In genomic region chr1:70725655-70726066, GRCm38 (mm10) we compare ENCODE assay signal across 8 mouse cellular contexts. TPM values are rescaled to one million over a fixed set of nuclear protein-coding genes. Genes with fewer than 3 reads are reported as not detected.
DNase-seq lines count a peak whose midpoint lies in the region; ATAC-seq and TF ChIP-seq lines count a peak whose summit lies in the region.

TSS of gene Vwc2l (plus strand) at chr1:70725715.

- no peak for DNase-seq in Patski (ENCODE audit: low read depth, low spot score)
- DNase-seq in adrenal gland, postnatal 10 days: peak; percentile 84
- peak; percentile 39 for DNase-seq in hindlimb bud, embryonic 11.5 days (ENCODE audit: extremely low spot score, low read depth, low spot score)
- peak; percentile 7 for DNase-seq in left cerebral cortex, adult 11 months (ENCODE audit: low spot score)
- peak; percentile 76 for DNase-seq in stomach, postnatal 0 days (ENCODE audit: low spot score)
- no peak for DNase-seq in B cell, adult 2 months

- H3K4me3 ChIP-seq in forebrain, embryonic 12.5 days (replicated peaks): no peak within 1 kb of the TSS; the same call in 1 of the 2 replicates
- H3K4me3 ChIP-seq in midbrain, embryonic 12.5 days: peak within 1 kb of the TSS; percentile 23
- no peak within 1 kb of the TSS for H3K4me3 ChIP-seq in stomach, postnatal 0 days (ENCODE audit: low read depth, low read length)

- no peak for TF ChIP-seq CTCF in Patski (IDR thresholded peaks at IDR 0.05)
- TF ChIP-seq CTCF in stomach, postnatal 0 days (IDR thresholded peaks at IDR 0.05; ENCODE audit: low read depth): no peak; the same call in 1 of the 2 replicates

- H3K27me3 ChIP-seq in Patski: peaks cover 3% of the 10 kb centered on the region
- H3K27me3 ChIP-seq in forebrain, embryonic 12.5 days: no peaks in the 10 kb centered on the region
- H3K27me3 ChIP-seq in midbrain, embryonic 12.5 days: no peaks in the 10 kb centered on the region
- H3K27me3 ChIP-seq in stomach, postnatal 0 days (ENCODE audit: control insufficient read depth, insufficient read depth, low read length): no peaks in the 10 kb centered on the region

- POLR2A ChIA-PET in Patski (lab: Charles Lee): no interaction called here

- no peaks in the 10 kb centered on the region for H3K9me3 ChIP-seq in forebrain, embryonic 12.5 days
- H3K9me3 ChIP-seq in midbrain, embryonic 12.5 days: no peaks in the 10 kb centered on the region
- no peaks in the 10 kb centered on the region for H3K9me3 ChIP-seq in stomach, postnatal 0 days (ENCODE audit: control insufficient read depth, low read length)

- WGBS in forebrain, embryonic 12.5 days: 10% methylated on average over 13 of the region's 13 CpGs
- 8% methylated on average over 13 of the region's 13 CpGs for WGBS in midbrain, embryonic 12.5 days
- WGBS in stomach, postnatal 0 days: 8% methylated on average over 13 of the region's 13 CpGs

- H3K27ac ChIP-seq in forebrain, embryonic 12.5 days: no peak within 1 kb of the TSS
- H3K27ac ChIP-seq in midbrain, embryonic 12.5 days (replicated peaks): no peak within 1 kb of the TSS
- no peak within 1 kb of the TSS for H3K27ac ChIP-seq in stomach, postnatal 0 days (replicated peaks)

- peak within 1 kb of the TSS; percentile 42 for H3K4me2 ChIP-seq in forebrain, embryonic 12.5 days
- peak within 1 kb of the TSS; percentile 40 for H3K4me2 ChIP-seq in midbrain, embryonic 12.5 days (replicated peaks)
- H3K4me2 ChIP-seq in stomach, postnatal 0 days (replicated peaks; ENCODE audit: low read depth): no peak within 1 kb of the TSS

- CTCF ChIA-PET in Patski (lab: Charles Lee): no interaction called here

- TF ChIP-seq EP300 in stomach, postnatal 0 days (optimal IDR thresholded peaks at IDR 0.05): no peak

- peak; percentile 35 for ATAC-seq in Patski
- peak; percentile 82 for ATAC-seq in forebrain, embryonic 12.5 days (ENCODE audit: low FRiP score)
- peak; percentile 82 for ATAC-seq in midbrain, embryonic 12.5 days (ENCODE audit: low FRiP score, low read depth)
- no peak for ATAC-seq in stomach, postnatal 0 days (ENCODE audit: low FRiP score, low TSS enrichment)

- no peak within 1 kb of the TSS for H3K9ac ChIP-seq in forebrain, embryonic 12.5 days
- no peak within 1 kb of the TSS for H3K9ac ChIP-seq in midbrain, embryonic 12.5 days (replicated peaks)
- no peak within 1 kb of the TSS for H3K9ac ChIP-seq in stomach, postnatal 0 days (ENCODE audit: low read length)

- in situ Hi-C loops in Patski (cut with MboI; ENCODE audit: low pct_unique_long_range_greater_than_20kb): no loop called here

- no peaks in the 10 kb centered on the region; the same call in 1 of the 2 replicates for H3K4me1 ChIP-seq in forebrain, embryonic 12.5 days
- no peaks in the 10 kb centered on the region for H3K4me1 ChIP-seq in midbrain, embryonic 12.5 days
- H3K4me1 ChIP-seq in stomach, postnatal 0 days (replicated peaks; ENCODE audit: control insufficient read depth, insufficient read depth): no peaks in the 10 kb centered on the region

- no peaks in the 10 kb centered on the region for H3K36me3 ChIP-seq in forebrain, embryonic 12.5 days (replicated peaks)
- no peaks in the 10 kb centered on the region for H3K36me3 ChIP-seq in midbrain, embryonic 12.5 days
- no peaks in the 10 kb centered on the region for H3K36me3 ChIP-seq in stomach, postnatal 0 days (ENCODE audit: control insufficient read depth, insufficient read depth, low read length)

RNA-seq across cellular contexts. Expression of gene Vwc2l, which starts in this region (rescaled TPM):
- polyA plus RNA-seq in Patski (2021): not detected
- 1 to 10 TPM in 1 of 2 experiments, under 1 TPM in 1; 0.45 to 1.4 TPM for total RNA-seq in adrenal gland, postnatal 10 days (2021)
- polyA plus RNA-seq in forebrain, embryonic 12.5 days (2016; fragmentation: Nextera tagmentation; extraction: Ambion mirVana): 0.96 and 1.1 TPM in 2 replicates
- 1.3 and 1.6 TPM in 2 replicates for polyA plus RNA-seq in midbrain, embryonic 12.5 days (2016; fragmentation: Nextera tagmentation; extraction: Ambion mirVana)
- 0.06 and 0.07 TPM in 2 replicates for polyA plus RNA-seq in stomach, postnatal 0 days (2015; fragmentation: Nextera tagmentation; extraction: Ambion mirVana)

Comparison
In these comparisons a context has a peak if more than half of its experiments do, and no peak if none do; other contexts are left out.
1. Peak in ATAC-seq in Patski; RNA of the gene not detected or under 1 TPM.
2. Peak in DNase-seq in stomach, postnatal 0 days; RNA of the gene not detected or under 1 TPM.
3. DNase-seq: peak in adrenal gland, postnatal 10 days (single experiment), hindlimb bud, embryonic 11.5 days (single experiment) and left cerebral cortex, adult 11 months (single experiment); none in Patski (single experiment) and B cell, adult 2 months (0 of 2).